Mouse (Mus musculus): ENCODE data around the gene Gpatch2.

Gene Gpatch2

GRCm38 (mm10) chr1:187215181-187216116 is at the start of gene Gpatch2, which contains the start of gene Spata17:
Gene Gpatch2 (plus strand): TSS chr1:187215508.
Gene Spata17 (minus strand): TSS chr1:187215465.
- peak; percentile 68 for DNase-seq (ENCODE audit: low spot score)

- DNase-seq (ENCODE audit: low spot score): no peak
Observed at GRCm38 (mm10) chr1:187169646-187170045, 45.7 kb upstream of the Gpatch2 start.

GRCm38 (mm10) chr1:187170361-187170760 is 44.9 kb upstream of the Gpatch2 start:
- no peak for DNase-seq (ENCODE audit: low spot score)

GRCm38 (mm10) chr1:187175991-187176390 is 39.3 kb upstream of the Gpatch2 start:
- no peak for DNase-seq (ENCODE audit: low spot score)

GRCm38 (mm10) chr1:187178546-187178945 is 36.8 kb upstream of the Gpatch2 start:
- DNase-seq (ENCODE audit: low spot score): no peak

- no peak for DNase-seq (ENCODE audit: low spot score)
Observed at GRCm38 (mm10) chr1:187205506-187205905, 9.8 kb upstream of the Gpatch2 start.

GRCm38 (mm10) chr1:187209496-187209895 is 5.8 kb upstream of the Gpatch2 start:
- DNase-seq (ENCODE audit: low spot score): no peak

GRCm38 (mm10) chr1:187210736-187211135 is 4.6 kb upstream of the Gpatch2 start:
- DNase-seq (ENCODE audit: low spot score): no peak

GRCm38 (mm10) chr1:187216620-187217410 is 1.5 kb downstream of the Gpatch2 start:
- DNase-seq (ENCODE audit: low spot score): no peak

- DNase-seq (ENCODE audit: low spot score): no peak
Observed at GRCm38 (mm10) chr1:187220756-187221155, 5.4 kb downstream of the Gpatch2 start.

GRCm38 (mm10) chr1:187226328-187227025 is 11.2 kb downstream of the Gpatch2 start:
- DNase-seq (ENCODE audit: low spot score): no peak

GRCm38 (mm10) chr1:187228414-187229146 is 13.3 kb downstream of the Gpatch2 start:
- DNase-seq (ENCODE audit: low spot score): no peak

GRCm38 (mm10) chr1:187230255-187230654 is 14.9 kb downstream of the Gpatch2 start:
- DNase-seq (ENCODE audit: low spot score): no peak

- DNase-seq (ENCODE audit: low spot score): no peak
Observed at GRCm38 (mm10) chr1:187232196-187232955, 17.1 kb downstream of the Gpatch2 start.

- DNase-seq (ENCODE audit: low spot score): no peak
Observed at GRCm38 (mm10) chr1:187232996-187233615, 17.8 kb downstream of the Gpatch2 start.

- DNase-seq (ENCODE audit: low spot score): no peak
Observed at GRCm38 (mm10) chr1:187235161-187235560, 19.9 kb downstream of the Gpatch2 start.

- DNase-seq (ENCODE audit: low spot score): no peak
Observed at GRCm38 (mm10) chr1:187236296-187236695, 21.0 kb downstream of the Gpatch2 start.

- DNase-seq (ENCODE audit: low spot score): no peak
Observed at GRCm38 (mm10) chr1:187238061-187238460, 22.8 kb downstream of the Gpatch2 start.

GRCm38 (mm10) chr1:187240304-187240703 is 25.0 kb downstream of the Gpatch2 start:
- DNase-seq (ENCODE audit: low spot score): no peak

GRCm38 (mm10) chr1:187241329-187241728 is 26.0 kb downstream of the Gpatch2 start:
- DNase-seq (ENCODE audit: low spot score): no peak
